Mouse (Mus musculus): Measurements from ENCODE around the gene Pja2.

DNA sequence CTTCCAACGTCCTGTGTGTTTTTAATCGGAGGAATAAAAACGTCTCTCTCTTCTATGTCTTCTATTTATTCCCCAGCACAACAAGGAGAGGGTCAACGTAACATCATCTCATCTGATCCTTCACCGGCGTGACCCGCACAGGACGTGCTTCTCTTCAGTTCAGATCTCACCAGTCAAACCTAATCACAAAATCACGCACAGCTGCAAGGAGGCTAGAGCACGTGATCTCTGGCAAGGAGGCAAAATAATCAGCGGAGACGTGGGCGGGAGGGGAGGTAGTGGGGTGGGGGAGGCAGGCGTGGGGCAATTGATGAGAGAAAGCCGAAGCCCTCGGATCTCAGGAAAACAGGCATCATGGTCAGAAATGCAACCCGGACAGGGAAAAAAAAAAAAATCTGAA lies 14.4 kb upstream of the Pja2 start:
- TF ChIP-seq CTCF (IDR thresholded peaks at IDR 0.05; ENCODE audit: low read depth) (no peak), EP300 (IDR thresholded peaks at IDR 0.05; ENCODE audit: low read depth) (no peak)
